Mouse (Mus musculus): ENCODE results near the gene Map3k1. TPM values are rescaled to one million over a fixed set of nuclear protein-coding genes. Genes with fewer than 3 reads are reported as not detected.
"Not testable (repeated sequence)": the region's sequence is repeated elsewhere in the genome, so short reads cannot be mapped to it uniquely, and the experiment has no call there.

Gene Map3k1
- polyA plus RNA-seq, 1 experiment from 2014 or later, result 10.7 TPM

GRCm38 (mm10) chr13:111741204-111741990 is 67.4 kb downstream of the Map3k1 start:
- no peak for ATAC-seq

GRCm38 (mm10) chr13:111726898-111727297 is 81.9 kb downstream of the Map3k1 start:
- Histone ChIP-seq H3K4me3 (replicated peaks; ENCODE audit: low read length) (no peak overlapping the region), H3K9ac (replicated peaks; ENCODE audit: low read depth, low read length) (no peak overlapping the region), H3K27ac (ENCODE audit: low read length) (no peak overlapping the region), H3K9me3 (ENCODE audit: control insufficient read depth, low read length) (0 out of 2 replicates have a peak, but pooled peaks cover 4% of the 10 kb centered on the region), H3K27me3 (replicated peaks; ENCODE audit: control insufficient read depth, insufficient read depth, low read length) (no peaks in the 10 kb centered on the region), H3K36me3 (ENCODE audit: control insufficient read depth, insufficient read depth) (no peaks in the 10 kb centered on the region), H3K4me1 (replicated peaks; ENCODE audit: control insufficient read depth, insufficient read depth, low read length) (peaks cover 7% of the 10 kb centered on the region), H3K4me2 (ENCODE audit: low read length) (no peak overlapping the region)
- no peak for ATAC-seq
- 93% methylated on average over 5 of the region's 5 CpGs for WGBS

More at GRCm38 (mm10) chr13:111741204-111741990, 67.4 kb downstream of the Map3k1 start:
- no peaks in the 10 kb centered on the region for H3K36me3 ChIP-seq (ENCODE audit: control insufficient read depth, insufficient read depth)
- H3K27ac ChIP-seq (ENCODE audit: low read length), result no peak overlapping the region
- no peak overlapping the region for H3K4me2 ChIP-seq (ENCODE audit: low read length)
- H3K4me3 ChIP-seq (replicated peaks; ENCODE audit: low read length), result no peak overlapping the region
- H3K27me3 ChIP-seq (replicated peaks; ENCODE audit: control insufficient read depth, insufficient read depth, low read length), result no peaks in the 10 kb centered on the region
- WGBS, result 78% methylated on average over 7 of the region's 7 CpGs
- 0 out of 2 replicates have a peak, but pooled peaks cover 2% of the 10 kb centered on the region for H3K9me3 ChIP-seq (ENCODE audit: control insufficient read depth, low read length)
- H3K4me1 ChIP-seq (replicated peaks; ENCODE audit: control insufficient read depth, insufficient read depth, low read length), result no peaks in the 10 kb centered on the region
- no peak overlapping the region for H3K9ac ChIP-seq (replicated peaks; ENCODE audit: low read depth, low read length)

GRCm38 (mm10) chr13:111725165-111726077 is 83.4 kb downstream of the Map3k1 start:
- under 1% methylated on average over 65 of the region's 65 CpGs for WGBS
- Histone ChIP-seq H3K4me2 (ENCODE audit: low read length) (peak overlapping the region; percentile 91), H3K27me3 (replicated peaks; ENCODE audit: control insufficient read depth, insufficient read depth, low read length) (no peaks in the 10 kb centered on the region), H3K4me1 (replicated peaks; ENCODE audit: control insufficient read depth, insufficient read depth, low read length) (peaks cover 7% of the 10 kb centered on the region), H3K36me3 (ENCODE audit: control insufficient read depth, insufficient read depth) (no peaks in the 10 kb centered on the region), H3K27ac (ENCODE audit: low read length) (peak overlapping the region; percentile 34), H3K4me3 (replicated peaks; ENCODE audit: low read length) (peak overlapping the region; percentile 75), H3K9me3 (ENCODE audit: control insufficient read depth, low read length) (0 out of 2 replicates have a peak, but pooled peaks cover 4% of the 10 kb centered on the region), H3K9ac (replicated peaks; ENCODE audit: low read depth, low read length) (peak overlapping the region; percentile 69)
- ATAC-seq, result peak; percentile 99

GRCm38 (mm10) chr13:111724811-111725164 is 84.0 kb downstream of the Map3k1 start:
- WGBS, result 0% methylated on average over 18 of the region's 18 CpGs

GRCm38 (mm10) chr13:111719726-111720125 is 89.1 kb downstream of the Map3k1 start:
- Histone ChIP-seq H3K4me1 (replicated peaks; ENCODE audit: control insufficient read depth, insufficient read depth, low read length) (peaks cover 4% of the 10 kb centered on the region; the same call in 1 of the 2 replicates), H3K9me3 (ENCODE audit: control insufficient read depth, low read length) (no peaks in the 10 kb centered on the region), H3K27ac (ENCODE audit: low read length) (no peak overlapping the region), H3K36me3 (ENCODE audit: control insufficient read depth, insufficient read depth) (peaks cover 5% of the 10 kb centered on the region; the same call in 1 of the 2 replicates), H3K4me3 (replicated peaks; ENCODE audit: low read length) (no peak overlapping the region), H3K27me3 (replicated peaks; ENCODE audit: control insufficient read depth, insufficient read depth, low read length) (no peaks in the 10 kb centered on the region), H3K9ac (replicated peaks; ENCODE audit: low read depth, low read length) (no peak overlapping the region), H3K4me2 (ENCODE audit: low read length) (no peak overlapping the region)
- WGBS, result 69% methylated on average over 9 of the region's 9 CpGs
- no peak for ATAC-seq

More at GRCm38 (mm10) chr13:111724811-111725164, 84.0 kb downstream of the Map3k1 start:
- Histone ChIP-seq H3K9me3 (ENCODE audit: control insufficient read depth, low read length) (0 out of 2 replicates have a peak, but pooled peaks cover 4% of the 10 kb centered on the region), H3K4me1 (replicated peaks; ENCODE audit: control insufficient read depth, insufficient read depth, low read length) (peaks cover 7% of the 10 kb centered on the region), H3K27me3 (replicated peaks; ENCODE audit: control insufficient read depth, insufficient read depth, low read length) (no peaks in the 10 kb centered on the region), H3K36me3 (ENCODE audit: control insufficient read depth, insufficient read depth) (no peaks in the 10 kb centered on the region), H3K9ac (replicated peaks; ENCODE audit: low read depth, low read length) (peak overlapping the region; percentile 36; the same call in 1 of the 2 replicates), H3K4me3 (replicated peaks; ENCODE audit: low read length) (peak overlapping the region; percentile 75), H3K4me2 (ENCODE audit: low read length) (peak overlapping the region; percentile 91), H3K27ac (ENCODE audit: low read length) (no peak overlapping the region)
- peak; percentile 22 for ATAC-seq

- Histone ChIP-seq H3K9me3 (ENCODE audit: control insufficient read depth, low read length) (no peaks in the 10 kb centered on the region), H3K27me3 (replicated peaks; ENCODE audit: control insufficient read depth, insufficient read depth, low read length) (no peaks in the 10 kb centered on the region), H3K9ac (replicated peaks; ENCODE audit: low read depth, low read length) (no peak overlapping the region), H3K36me3 (ENCODE audit: control insufficient read depth, insufficient read depth) (peaks cover 61% of the 10 kb centered on the region), H3K27ac (ENCODE audit: low read length) (no peak overlapping the region), H3K4me3 (replicated peaks; ENCODE audit: low read length) (no peak overlapping the region), H3K4me1 (replicated peaks; ENCODE audit: control insufficient read depth, insufficient read depth, low read length) (no peaks in the 10 kb centered on the region), H3K4me2 (ENCODE audit: low read length) (no peak overlapping the region)
- ATAC-seq, result no peak
- WGBS, result 95% methylated on average over 4 of the region's 4 CpGs
Observed at GRCm38 (mm10) chr13:111710531-111710930, 98.3 kb downstream of the Map3k1 start.

GRCm38 (mm10) chr13:111703952-111704351 is 104.8 kb downstream of the Map3k1 start:
- H3K9me3 ChIP-seq (ENCODE audit: control insufficient read depth, low read length); H3K4me3 ChIP-seq (replicated peaks; ENCODE audit: low read length); H3K27ac ChIP-seq (ENCODE audit: low read length); H3K9ac ChIP-seq (replicated peaks; ENCODE audit: low read depth, low read length); H3K4me2 ChIP-seq (ENCODE audit: low read length); H3K4me1 ChIP-seq (replicated peaks; ENCODE audit: control insufficient read depth, insufficient read depth, low read length); ATAC-seq; H3K27me3 ChIP-seq (replicated peaks; ENCODE audit: control insufficient read depth, insufficient read depth, low read length): not testable (repeated sequence)
- WGBS, result 84% methylated on average over 4 of the region's 4 CpGs
- H3K36me3 ChIP-seq (ENCODE audit: control insufficient read depth, insufficient read depth), result peaks cover 39% of the 10 kb centered on the region

GRCm38 (mm10) chr13:111703396-111703795 is 105.4 kb downstream of the Map3k1 start:
- H3K27ac ChIP-seq (ENCODE audit: low read length), result no peak overlapping the region
- no peak overlapping the region for H3K4me3 ChIP-seq (replicated peaks; ENCODE audit: low read length)
- no peak overlapping the region for H3K4me2 ChIP-seq (ENCODE audit: low read length)
- H3K4me1 ChIP-seq (replicated peaks; ENCODE audit: control insufficient read depth, insufficient read depth, low read length), result no peaks in the 10 kb centered on the region
- H3K27me3 ChIP-seq (replicated peaks; ENCODE audit: control insufficient read depth, insufficient read depth, low read length), result no peaks in the 10 kb centered on the region
- H3K9me3 ChIP-seq (ENCODE audit: control insufficient read depth, low read length), result no peaks in the 10 kb centered on the region
- 96% methylated on average over 10 of the region's 10 CpGs for WGBS
- peaks cover 39% of the 10 kb centered on the region for H3K36me3 ChIP-seq (ENCODE audit: control insufficient read depth, insufficient read depth)
- H3K9ac ChIP-seq (replicated peaks; ENCODE audit: low read depth, low read length), result no peak overlapping the region
- ATAC-seq, result no peak

All from forebrain, embryonic 16.5 days (tissue).